Mouse (Mus musculus) right cerebral cortex, postnatal 14 days (tissue): Measurements from ENCODE around the gene Tkfc.

Experiments used
- DNase-seq: peaks from one replicate; pipeline ENCODE4 v3.0.0; 2022

The Tkfc gene

GRCm38 (mm10) chr19:10605293-10605900, at the start of gene Tkfc, which contains the start of gene Ddb1:
Gene Tkfc (minus strand): TSS chr19:10605654.
Gene Ddb1 (plus strand): TSS chr19:10605327.
- peak; percentile 99 for DNase-seq

GRCm38 (mm10) chr19:10648156-10648555, 42.7 kb upstream of the Tkfc start:
- DNase-seq: no peak

GRCm38 (mm10) chr19:10645616-10646015, 40.2 kb upstream of the Tkfc start:
- no peak for DNase-seq

GRCm38 (mm10) chr19:10640589-10641378, 35.3 kb upstream of the Tkfc start:
- no peak for DNase-seq

GRCm38 (mm10) chr19:10640080-10640479, 34.6 kb upstream of the Tkfc start:
- DNase-seq: no peak

- no peak for DNase-seq
Observed at GRCm38 (mm10) chr19:10637840-10638239, 32.4 kb upstream of the Tkfc start.

- peak; percentile 53 for DNase-seq
Observed at GRCm38 (mm10) chr19:10634872-10635318, 29.4 kb upstream of the Tkfc start.

GRCm38 (mm10) chr19:10634106-10634871, 28.8 kb upstream of the Tkfc start, which contains the start of gene Vwce:
Gene Vwce (plus strand): TSS chr19:10634213.
- DNase-seq: peak; percentile 43

- no peak for DNase-seq
Observed at GRCm38 (mm10) chr19:10608573-10609240, 3.3 kb upstream of the Tkfc start.

GRCm38 (mm10) chr19:10605901-10606622, 608 bp upstream of the Tkfc start:
- DNase-seq: no peak

GRCm38 (mm10) chr19:10604534-10604933, 920 bp downstream of the Tkfc start:
- no peak for DNase-seq

- no peak for DNase-seq
Observed at GRCm38 (mm10) chr19:10603660-10604523, 1.6 kb downstream of the Tkfc start.

GRCm38 (mm10) chr19:10602787-10603186, 2.7 kb downstream of the Tkfc start:
- DNase-seq: peak; percentile 90

- no peak for DNase-seq
Observed at GRCm38 (mm10) chr19:10602247-10602769, 3.1 kb downstream of the Tkfc start.

- no peak for DNase-seq
Observed at GRCm38 (mm10) chr19:10599648-10600047, 5.8 kb downstream of the Tkfc start.

- no peak for DNase-seq
Observed at GRCm38 (mm10) chr19:10598188-10598587, 7.3 kb downstream of the Tkfc start.

GRCm38 (mm10) chr19:10591659-10592377, 13.6 kb downstream of the Tkfc start:
- DNase-seq: no peak

- no peak for DNase-seq
Observed at GRCm38 (mm10) chr19:10590301-10590700, 15.2 kb downstream of the Tkfc start.

- no peak for DNase-seq
Observed at GRCm38 (mm10) chr19:10589127-10589857, 16.2 kb downstream of the Tkfc start.
